Mouse (Mus musculus) yolk sac, embryonic 10.5 days (tissue): ENCODE measurements around the gene Gtf2h1.
A peak's percentile ranks its signal among the peaks of the same experiment; 100 is the strongest.

Experiments used
- DNase-seq: peaks from one replicate; pipeline ENCODE4 v3.0.0-alpha.2; 2017; ENCODE audit warnings: low spot score

Gtf2h1 gene

GRCm38 (mm10) chr7:46795287-46796205, at the start of gene Gtf2h1, which contains the start of gene Hps5:
Gene Gtf2h1, plus strand, starts transcription at chr7:46796103.
Gene Hps5, minus strand, starts transcription at chr7:46796064.
- DNase-seq, result peak; percentile 99

GRCm38 (mm10) chr7:46746381-46746780, 49.5 kb upstream of the Gtf2h1 start:
- DNase-seq, result no peak

- no peak for DNase-seq
Measured at GRCm38 (mm10) chr7:46748459-46748858, 47.4 kb upstream of the Gtf2h1 start.

GRCm38 (mm10) chr7:46751490-46751889, 44.4 kb upstream of the Gtf2h1 start, which contains the start of gene Saa2:
Gene Saa2, plus strand, starts transcription at chr7:46751790.
- no peak for DNase-seq

GRCm38 (mm10) chr7:46761049-46761795, 34.7 kb upstream of the Gtf2h1 start:
- no peak for DNase-seq

GRCm38 (mm10) chr7:46762601-46763000, 33.3 kb upstream of the Gtf2h1 start:
- no peak for DNase-seq

- DNase-seq, result no peak
Measured at GRCm38 (mm10) chr7:46764672-46765071, 31.2 kb upstream of the Gtf2h1 start.

GRCm38 (mm10) chr7:46767371-46767770, 28.5 kb upstream of the Gtf2h1 start:
- DNase-seq, result no peak

GRCm38 (mm10) chr7:46768451-46768850, 27.5 kb upstream of the Gtf2h1 start:
- DNase-seq, result no peak

- peak; percentile 68 for DNase-seq
Measured at GRCm38 (mm10) chr7:46770706-46771105, 25.2 kb upstream of the Gtf2h1 start.

GRCm38 (mm10) chr7:46789177-46789849, 6.6 kb upstream of the Gtf2h1 start:
- DNase-seq, result no peak

- DNase-seq, result peak; percentile 58
Measured at GRCm38 (mm10) chr7:46793871-46794270, 2.0 kb upstream of the Gtf2h1 start.

- no peak for DNase-seq
Measured at GRCm38 (mm10) chr7:46796206-46796679, 340 bp downstream of the Gtf2h1 start.

- DNase-seq, result no peak
Measured at GRCm38 (mm10) chr7:46796779-46797178, 876 bp downstream of the Gtf2h1 start.

GRCm38 (mm10) chr7:46810325-46810724, 14.4 kb downstream of the Gtf2h1 start:
- no peak for DNase-seq

- no peak for DNase-seq
Measured at GRCm38 (mm10) chr7:46814012-46814411, 18.1 kb downstream of the Gtf2h1 start.

- DNase-seq, result peak; percentile 57
Measured at GRCm38 (mm10) chr7:46820876-46821632, 25.2 kb downstream of the Gtf2h1 start.

- peak; percentile 47 for DNase-seq
Measured at GRCm38 (mm10) chr7:46827046-46827802, 31.3 kb downstream of the Gtf2h1 start.

GRCm38 (mm10) chr7:46827803-46828184, 31.9 kb downstream of the Gtf2h1 start:
- no peak for DNase-seq

- DNase-seq, result peak; percentile 23
Measured at GRCm38 (mm10) chr7:46829911-46830310, 34.0 kb downstream of the Gtf2h1 start.
